Mouse (Mus musculus) hindbrain, embryonic 13.5 days (tissue): ENCODE results near the gene Kif13a. TPM values are rescaled to one million over a fixed set of nuclear protein-coding genes. Genes with fewer than 3 reads are reported as not detected.

ENCODE experiments used
- ATAC-seq: fragments of 200-750 bp; cut with Nextera tagmentation; 2 replicates; pipeline ENCODE4 v1.8.0; 2017; ENCODE audit warnings: moderate TSS enrichment; ENCODE audit not compliant: low FRiP score
- H3K27ac ChIP-seq: fragments of 300-500 bp; sonication (generic); 2 replicates; pipeline ENCODE4 v1.5.1; 2015; ENCODE audit warnings: inconsistent platforms, mild to moderate bottlenecking, moderate library complexity
- H3K27me3 ChIP-seq: fragments of 300-500 bp; sonication (generic); 2 replicates; pipeline ENCODE4 v1.6.1; 2015; ENCODE audit warnings: mild to moderate bottlenecking, inconsistent platforms
- H3K36me3 ChIP-seq: fragments of 300-500 bp; sonication (generic); 2 replicates; pipeline ENCODE4 v1.6.1; 2015; ENCODE audit warnings: mild to moderate bottlenecking, inconsistent platforms
- H3K4me1 ChIP-seq: fragments of 300-500 bp; sonication (generic); replicated peaks from 2 replicates; pipeline ENCODE4 v1.6.1; 2015; ENCODE audit warnings: inconsistent platforms
- H3K4me2 ChIP-seq: fragments of 300-500 bp; sonication (generic); 2 replicates; pipeline ENCODE4 v1.6.1; 2015; ENCODE audit warnings: inconsistent platforms, mild to moderate bottlenecking, moderate library complexity
- H3K4me3 ChIP-seq: fragments of 300-500 bp; sonication (generic); 2 replicates; pipeline ENCODE4 v1.5.1; 2015; ENCODE audit warnings: mild to moderate bottlenecking, inconsistent platforms
- H3K9ac ChIP-seq: fragments of 300-500 bp; sonication (generic); 2 replicates; pipeline ENCODE4 v1.6.1; 2015; ENCODE audit warnings: mild to moderate bottlenecking, inconsistent platforms
- H3K9me3 ChIP-seq: fragments of 300-500 bp; sonication (generic); 2 replicates; pipeline ENCODE4 v1.6.1; 2016; ENCODE audit warnings: inconsistent platforms
- WGBS: fragments of 180-500 bp; shearing (Covaris S2); methylation state at CpG from one replicate; pipeline ENCODE4 v1.1.7; 2015; 5-methylcytosine and 5-hydroxymethylcytosine counted together
- polyA plus RNA-seq: library from polyadenylated mRNA; unstranded; fragments of >200 nt; fragmentation: Nextera tagmentation; extraction: Ambion mirVana; gene quantifications from 2 replicates; pipeline ENCODE4 v1.2.1, GENCODE M21; 2015

Gene Kif13a
- polyA plus RNA-seq, 1 experiment from 2014 or later = 11.6 TPM

DNA sequence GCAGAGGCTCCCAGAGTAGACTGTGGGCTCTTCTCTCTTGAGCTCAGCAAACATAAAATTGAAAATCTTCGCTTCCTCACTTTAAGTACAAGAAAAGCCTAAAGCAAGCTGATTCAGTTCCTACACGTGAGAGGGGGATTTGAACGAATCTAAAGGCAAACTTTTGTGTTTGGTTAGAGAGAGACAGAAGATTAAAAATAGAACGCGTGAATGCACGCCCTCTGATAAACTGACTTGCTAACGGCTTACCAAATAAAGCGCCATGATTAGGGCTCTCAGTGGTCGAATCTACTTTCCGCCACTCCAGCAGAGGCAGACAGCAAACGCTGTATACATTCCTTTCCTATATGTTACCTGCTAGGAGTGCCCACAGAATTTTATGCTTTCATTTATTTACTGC, 31.3 kb downstream of the Kif13a start:
- no peak overlapping the region for H3K27ac ChIP-seq

DNA sequence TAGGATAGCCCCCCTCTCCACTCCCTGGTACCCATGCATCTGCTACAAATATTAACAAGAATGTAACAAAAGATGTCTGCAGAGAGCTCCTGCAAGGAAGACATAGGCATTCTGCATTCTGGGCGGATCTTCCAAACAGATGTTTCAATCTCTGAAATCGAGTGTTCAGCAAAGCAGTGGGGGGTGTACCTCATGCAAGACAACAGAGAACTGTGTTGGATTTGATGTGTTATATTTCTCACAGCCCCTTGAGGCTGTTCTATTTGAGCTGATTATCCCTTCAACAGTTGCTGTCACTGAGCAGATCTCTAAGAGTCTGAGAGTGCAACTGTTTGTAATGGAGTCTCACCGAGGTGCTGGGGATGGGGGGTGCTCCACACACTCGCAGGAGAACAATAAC, 37.3 kb downstream of the Kif13a start:
- Histone ChIP-seq H3K4me2 (no peak overlapping the region), H3K27ac (0 out of 2 replicates have a peak overlapping the region, but pooled peaks have one; percentile 2), H3K27me3 (no peaks in the 10 kb centered on the region), H3K9ac (no peak overlapping the region), H3K4me3 (no peak overlapping the region), H3K4me1 (peaks cover 22% of the 10 kb centered on the region), H3K36me3 (no peaks in the 10 kb centered on the region), H3K9me3 (no peaks in the 10 kb centered on the region)
- peak; percentile 63 for ATAC-seq
- WGBS = 47% methylated on average over 4 of the region's 4 CpGs

More for the DNA sequence above, 31.3 kb downstream of the Kif13a start:
- no peaks in the 10 kb centered on the region for H3K9me3 ChIP-seq
- no peak overlapping the region for H3K4me3 ChIP-seq
- WGBS = 68% methylated on average over 11 of the region's 11 CpGs
- no peaks in the 10 kb centered on the region for H3K27me3 ChIP-seq
- H3K4me2 ChIP-seq = no peak overlapping the region
- H3K36me3 ChIP-seq = peaks cover 6% of the 10 kb centered on the region; the same call in 1 of the 2 replicates
- ATAC-seq = no peak
- H3K9ac ChIP-seq = no peak overlapping the region
- 0 out of 2 replicates have a peak, but pooled peaks cover 7% of the 10 kb centered on the region for H3K4me1 ChIP-seq

DNA sequence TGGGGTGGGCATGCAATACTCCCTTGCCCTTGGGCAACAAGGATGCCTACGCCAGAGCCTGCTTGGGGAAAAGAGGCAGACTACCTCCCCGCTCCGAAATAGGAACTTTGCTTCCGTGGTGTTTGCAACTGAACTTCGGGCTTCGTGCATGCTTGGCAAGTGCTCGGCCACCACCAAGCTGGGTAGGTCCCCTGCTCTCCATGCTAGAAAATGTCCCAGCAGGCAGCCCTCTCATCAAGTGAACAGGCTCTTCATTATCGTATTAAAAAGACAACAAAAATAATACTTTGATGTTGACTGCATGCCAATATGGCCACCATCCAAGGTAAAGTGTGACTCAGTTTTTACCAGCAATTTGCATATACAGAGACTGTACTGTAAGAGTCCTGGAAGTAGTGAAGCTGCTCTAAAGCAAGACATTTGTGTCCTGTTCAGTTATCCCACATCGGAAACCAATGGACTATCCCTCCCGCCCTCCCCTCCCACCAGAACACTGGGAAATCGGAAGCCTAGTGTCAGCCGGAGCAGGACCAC, 41.5 kb downstream of the Kif13a start:
- no peak overlapping the region for H3K9ac ChIP-seq
- H3K27me3 ChIP-seq = no peaks in the 10 kb centered on the region
- H3K4me3 ChIP-seq = no peak overlapping the region
- no peaks in the 10 kb centered on the region for H3K36me3 ChIP-seq
- H3K4me2 ChIP-seq = no peak overlapping the region
- 81% methylated on average over 12 of the region's 12 CpGs for WGBS
- 0 out of 2 replicates have a peak overlapping the region, but pooled peaks have one; percentile 30 for H3K27ac ChIP-seq
- no peak for ATAC-seq
- H3K9me3 ChIP-seq = no peaks in the 10 kb centered on the region
- H3K4me1 ChIP-seq = peaks cover 29% of the 10 kb centered on the region

DNA sequence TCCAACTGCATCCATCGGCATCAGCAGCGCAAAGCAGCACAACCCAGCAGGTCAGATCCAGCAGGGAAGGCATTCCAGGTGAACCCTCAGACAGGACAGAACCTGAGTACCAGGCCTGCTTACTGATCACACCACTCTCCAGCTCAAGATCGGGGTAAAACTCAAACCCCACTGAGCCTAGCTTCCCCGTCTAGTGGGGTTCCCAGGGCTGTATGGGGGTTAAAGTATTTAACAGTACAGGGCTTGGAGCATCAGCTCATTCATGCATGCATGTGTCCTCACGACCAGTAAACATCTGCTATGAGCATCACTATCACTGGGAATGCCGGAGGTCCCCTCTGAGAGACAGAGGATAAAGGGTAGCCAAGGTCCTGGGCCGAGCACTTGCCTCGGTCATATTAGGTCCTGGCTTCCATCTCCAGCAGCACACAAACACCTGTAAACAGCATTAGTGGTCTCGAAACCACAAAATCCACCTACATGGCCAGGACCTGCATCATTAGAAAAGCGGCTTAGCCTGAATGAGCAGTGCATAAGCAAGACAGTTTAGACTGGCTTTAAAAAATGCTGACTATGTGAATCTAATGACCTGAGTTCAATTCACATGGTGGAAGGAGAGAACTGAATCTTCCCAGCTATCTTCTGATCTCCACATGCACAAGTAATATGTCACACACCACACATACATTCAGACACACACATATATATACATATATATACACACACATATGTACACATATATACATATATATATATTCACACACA, 43.0 kb downstream of the Kif13a start:
- H3K27me3 ChIP-seq = no peaks in the 10 kb centered on the region
- WGBS = 90% methylated on average over 10 of the region's 10 CpGs
- no peak for ATAC-seq
- no peaks in the 10 kb centered on the region for H3K9me3 ChIP-seq
- H3K4me3 ChIP-seq = no peak overlapping the region
- no peak overlapping the region for H3K27ac ChIP-seq
- no peak overlapping the region for H3K9ac ChIP-seq
- H3K4me1 ChIP-seq = peaks cover 21% of the 10 kb centered on the region
- no peaks in the 10 kb centered on the region for H3K36me3 ChIP-seq
- H3K4me2 ChIP-seq = no peak overlapping the region

DNA sequence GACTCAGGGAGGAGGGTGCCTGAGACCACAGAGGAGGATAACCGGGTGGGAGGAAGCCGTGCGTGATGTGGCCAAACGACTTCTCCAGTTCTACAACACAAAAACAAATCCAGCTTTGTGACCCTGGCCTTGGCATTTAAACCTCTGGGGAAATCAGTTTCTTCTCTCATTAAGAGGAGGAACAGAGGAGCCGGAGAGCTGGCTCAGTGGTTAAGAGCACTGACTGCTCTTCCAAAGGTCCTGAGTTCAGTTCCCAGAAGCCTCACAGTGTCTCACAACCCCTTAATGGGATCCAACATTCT, 44.0 kb downstream of the Kif13a start:
- Histone ChIP-seq H3K9ac (no peak overlapping the region), H3K4me2 (no peak overlapping the region), H3K4me1 (peaks cover 23% of the 10 kb centered on the region), H3K27ac (no peak overlapping the region), H3K27me3 (no peaks in the 10 kb centered on the region), H3K4me3 (no peak overlapping the region), H3K36me3 (no peaks in the 10 kb centered on the region), H3K9me3 (no peaks in the 10 kb centered on the region)
- ATAC-seq = no peak
- 79% methylated on average over 5 of the region's 5 CpGs for WGBS

DNA sequence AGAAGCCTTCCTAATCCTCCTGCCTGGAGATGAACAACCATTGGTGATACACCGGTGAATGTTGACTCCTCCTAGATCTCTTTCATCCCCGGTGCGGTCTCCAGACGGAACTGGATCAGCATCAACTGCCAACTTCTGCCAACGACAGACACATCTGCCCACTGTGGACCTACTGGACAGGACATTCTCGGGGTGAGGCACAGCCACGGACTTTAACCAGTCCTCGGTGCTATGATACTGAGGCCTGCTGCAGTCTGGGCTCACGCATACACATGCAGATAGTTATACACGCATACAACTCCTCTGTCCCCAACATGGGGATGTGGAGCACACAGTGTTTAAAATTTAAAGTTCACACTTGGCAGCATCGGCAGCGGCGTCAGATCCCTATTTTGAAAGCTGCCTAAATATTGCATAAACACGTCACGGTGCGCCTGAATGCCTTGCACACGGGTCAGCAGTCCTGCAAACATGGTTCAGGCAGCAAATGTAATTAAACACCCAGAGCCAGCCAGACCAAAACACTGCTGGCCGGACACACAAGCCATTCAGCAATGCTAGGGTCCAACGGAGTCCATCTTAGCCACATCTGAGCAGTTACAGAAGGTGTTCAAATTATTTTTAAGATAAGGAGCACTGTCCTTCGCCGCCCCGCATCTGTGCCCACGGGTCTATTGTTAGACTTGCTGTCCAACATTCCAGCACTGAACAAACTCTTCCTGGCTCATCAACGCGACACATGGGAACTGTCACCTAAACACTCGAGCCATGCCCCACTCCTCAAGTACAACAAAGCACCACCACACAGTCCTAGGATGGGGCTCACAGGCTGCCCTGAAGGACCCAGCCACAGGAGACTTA, 44.5 kb downstream of the Kif13a start:
- no peak for ATAC-seq
- no peak overlapping the region for H3K27ac ChIP-seq
- no peak overlapping the region for H3K4me2 ChIP-seq
- no peak overlapping the region for H3K4me3 ChIP-seq
- no peaks in the 10 kb centered on the region for H3K9me3 ChIP-seq
- no peaks in the 10 kb centered on the region for H3K27me3 ChIP-seq
- H3K9ac ChIP-seq = no peak overlapping the region
- no peaks in the 10 kb centered on the region for H3K36me3 ChIP-seq
- WGBS = 83% methylated on average over 26 of the region's 26 CpGs
- H3K4me1 ChIP-seq = peaks cover 28% of the 10 kb centered on the region

DNA sequence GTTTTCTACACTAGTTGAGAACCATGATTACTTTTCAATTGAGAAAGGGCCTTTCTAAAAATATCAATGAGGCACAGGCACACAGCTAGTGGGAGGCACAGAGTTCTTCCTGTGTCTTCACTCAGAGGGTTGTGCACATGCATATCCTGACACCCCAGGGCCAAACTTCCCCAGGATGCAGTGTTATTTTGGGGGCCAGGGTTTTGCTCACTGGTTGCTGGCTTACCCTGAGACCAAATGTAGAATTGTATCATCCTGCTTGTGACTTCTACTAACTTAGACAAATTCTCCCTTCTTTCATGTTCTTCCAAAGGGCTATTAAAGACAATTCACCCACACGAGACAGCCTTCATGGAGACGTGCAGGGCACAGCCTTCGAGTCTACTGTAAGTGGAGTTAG, 45.7 kb downstream of the Kif13a start:
- no peaks in the 10 kb centered on the region for H3K36me3 ChIP-seq
- ATAC-seq = no peak
- H3K9me3 ChIP-seq = no peaks in the 10 kb centered on the region
- no peak overlapping the region for H3K27ac ChIP-seq
- 94% methylated on average over 3 of the region's 3 CpGs for WGBS
- H3K27me3 ChIP-seq = no peaks in the 10 kb centered on the region
- no peak overlapping the region for H3K4me2 ChIP-seq
- no peak overlapping the region for H3K4me3 ChIP-seq
- peaks cover 29% of the 10 kb centered on the region for H3K4me1 ChIP-seq
- H3K9ac ChIP-seq = no peak overlapping the region

DNA sequence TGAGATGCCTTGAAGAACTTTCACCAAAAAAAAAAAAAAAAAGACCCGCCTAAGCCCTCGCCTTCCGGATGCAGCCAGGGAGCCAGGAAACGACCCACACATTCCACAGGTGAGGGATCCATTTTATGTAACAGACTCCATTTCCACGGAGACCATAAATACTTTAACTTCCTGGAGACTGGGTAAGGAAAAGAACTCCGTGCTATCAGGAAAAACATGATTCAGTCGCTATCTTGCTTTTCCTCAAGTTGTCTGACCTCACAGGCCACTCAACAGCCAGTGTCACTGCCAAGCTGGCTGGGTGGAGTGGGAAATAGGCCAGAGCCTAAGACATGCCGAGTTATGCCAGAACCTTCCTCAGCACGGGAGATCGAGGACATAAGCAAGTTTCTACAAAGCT, 46.3 kb downstream of the Kif13a start:
- Histone ChIP-seq H3K4me3 (no peak overlapping the region), H3K36me3 (no peaks in the 10 kb centered on the region), H3K4me2 (no peak overlapping the region), H3K27me3 (no peaks in the 10 kb centered on the region), H3K9ac (no peak overlapping the region), H3K4me1 (peaks cover 29% of the 10 kb centered on the region), H3K27ac (no peak overlapping the region), H3K9me3 (no peaks in the 10 kb centered on the region)
- no peak for ATAC-seq
- 84% methylated on average over 10 of the region's 10 CpGs for WGBS

DNA sequence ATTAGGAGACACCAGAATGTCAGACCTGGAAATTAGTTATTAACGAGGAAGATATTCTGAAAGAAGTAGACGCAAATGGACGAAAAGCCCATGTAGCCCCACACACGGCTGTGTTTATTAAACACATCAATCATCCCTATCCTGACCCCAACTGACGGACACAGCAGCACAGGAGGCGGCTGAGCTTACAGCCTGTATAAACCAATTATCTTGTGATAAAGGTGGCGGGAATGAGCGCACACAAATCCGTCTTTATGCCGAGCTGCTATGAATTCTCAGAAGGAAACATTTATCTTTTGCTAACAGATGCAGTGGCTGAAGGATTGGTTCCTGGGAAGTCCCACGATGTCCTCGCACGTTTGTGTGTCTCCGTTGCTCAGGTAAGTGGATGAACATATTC, 48.9 kb downstream of the Kif13a start:
- H3K4me2 ChIP-seq = no peak overlapping the region
- peak overlapping the region; percentile 35 for H3K27ac ChIP-seq
- H3K4me1 ChIP-seq = peaks cover 20% of the 10 kb centered on the region
- 51% methylated on average over 14 of the region's 14 CpGs for WGBS
- no peaks in the 10 kb centered on the region for H3K9me3 ChIP-seq
- no peak overlapping the region for H3K4me3 ChIP-seq
- ATAC-seq = 0 out of 2 replicates have a peak, but pooled peaks have one; percentile 54
- no peak overlapping the region for H3K9ac ChIP-seq
- H3K36me3 ChIP-seq = no peaks in the 10 kb centered on the region
- H3K27me3 ChIP-seq = no peaks in the 10 kb centered on the region

DNA sequence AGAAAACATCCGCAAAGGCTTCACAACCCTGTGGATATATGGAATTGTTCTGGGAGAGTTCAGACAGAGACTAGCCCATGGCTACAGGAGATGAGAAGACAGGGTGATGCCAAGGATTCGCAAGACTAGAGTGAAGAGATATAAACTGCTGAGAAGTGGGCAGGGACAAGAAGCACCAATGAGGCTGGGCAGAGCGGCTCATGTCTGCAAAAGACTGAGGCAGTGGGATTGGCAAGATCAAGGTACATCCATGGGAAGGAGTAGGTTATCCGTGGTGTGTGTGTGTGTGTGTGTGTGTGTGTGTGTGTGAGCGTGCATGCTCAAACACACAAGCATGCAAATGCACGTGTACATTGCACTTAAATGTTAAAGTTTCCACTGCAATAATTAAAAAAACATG, 49.4 kb downstream of the Kif13a start:
- Histone ChIP-seq H3K4me1 (peaks cover 19% of the 10 kb centered on the region), H3K4me3 (no peak overlapping the region), H3K9ac (no peak overlapping the region), H3K36me3 (no peaks in the 10 kb centered on the region), H3K27me3 (no peaks in the 10 kb centered on the region), H3K27ac (0 out of 2 replicates have a peak overlapping the region, but pooled peaks have one; percentile 23), H3K9me3 (no peaks in the 10 kb centered on the region), H3K4me2 (no peak overlapping the region)
- 83% methylated on average over 6 of the region's 6 CpGs for WGBS
- no peak for ATAC-seq

DNA sequence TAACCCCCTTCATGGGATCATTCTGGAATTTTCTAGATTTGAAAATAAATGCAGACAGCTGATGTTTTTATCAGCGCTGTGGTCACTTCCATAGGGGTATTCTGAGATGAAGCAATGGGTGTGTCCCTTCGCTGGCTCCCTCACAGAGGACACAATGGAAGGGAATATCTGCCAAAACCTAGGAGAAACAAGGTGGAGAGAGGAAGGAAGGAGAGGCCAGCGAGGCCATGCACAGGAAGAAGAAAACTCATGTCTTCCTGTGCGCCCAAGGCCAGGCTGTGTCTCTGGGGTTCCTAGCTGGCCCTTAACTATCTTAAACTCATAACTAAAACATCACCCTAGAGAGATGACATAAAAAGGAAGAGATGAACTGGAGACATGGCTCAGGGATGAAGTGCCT, 52.6 kb downstream of the Kif13a start:
- ATAC-seq = no peak
- Histone ChIP-seq H3K9ac (no peak overlapping the region), H3K27me3 (no peaks in the 10 kb centered on the region), H3K4me1 (peaks cover 26% of the 10 kb centered on the region), H3K4me3 (no peak overlapping the region), H3K36me3 (no peaks in the 10 kb centered on the region), H3K27ac (no peak overlapping the region), H3K4me2 (no peak overlapping the region), H3K9me3 (no peaks in the 10 kb centered on the region)
- WGBS = 89% methylated on average over 4 of the region's 4 CpGs

DNA sequence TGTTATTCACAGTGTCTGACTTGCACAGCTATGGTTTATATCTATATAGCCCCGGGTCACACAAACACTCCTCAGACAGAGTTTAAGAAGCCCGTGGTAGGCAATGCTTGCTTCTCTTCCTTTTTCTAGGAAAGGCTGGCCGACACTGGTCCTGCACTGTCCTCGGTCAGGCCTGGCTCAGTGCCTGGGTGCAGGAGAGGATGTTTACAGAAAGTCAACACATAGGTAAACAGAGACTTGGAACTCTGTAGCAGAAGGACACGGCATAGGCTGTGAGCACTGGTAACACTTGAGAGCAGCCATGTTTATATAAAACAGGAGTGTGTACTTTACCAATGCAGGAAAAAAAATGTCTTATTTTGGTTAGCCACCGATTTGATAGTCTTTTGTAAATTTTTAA, 54.3 kb downstream of the Kif13a start:
- WGBS = 79% methylated on average over 6 of the region's 6 CpGs
- ATAC-seq = no peak
- Histone ChIP-seq H3K4me1 (peaks cover 32% of the 10 kb centered on the region), H3K27me3 (no peaks in the 10 kb centered on the region), H3K9me3 (no peaks in the 10 kb centered on the region), H3K4me3 (no peak overlapping the region), H3K27ac (no peak overlapping the region), H3K36me3 (no peaks in the 10 kb centered on the region), H3K9ac (no peak overlapping the region), H3K4me2 (no peak overlapping the region)
